Mouse (Mus musculus): Measurements from ENCODE around the gene Lor. TPM values are rescaled to one million over a fixed set of nuclear protein-coding genes. Genes with fewer than 3 reads are reported as not detected.
A peak's percentile ranks its signal among the peaks of the same experiment; 100 is the strongest.

The Lor gene
- total RNA-seq (2021) = 1 to 10 TPM; 4.2 to 4.6 TPM
- long read RNA-seq, partial matches to known transcripts = 25 of 25 reads
- long read RNA-seq, other reads (novel, unspliced or antisense) = 0 of 25 reads

DNA sequence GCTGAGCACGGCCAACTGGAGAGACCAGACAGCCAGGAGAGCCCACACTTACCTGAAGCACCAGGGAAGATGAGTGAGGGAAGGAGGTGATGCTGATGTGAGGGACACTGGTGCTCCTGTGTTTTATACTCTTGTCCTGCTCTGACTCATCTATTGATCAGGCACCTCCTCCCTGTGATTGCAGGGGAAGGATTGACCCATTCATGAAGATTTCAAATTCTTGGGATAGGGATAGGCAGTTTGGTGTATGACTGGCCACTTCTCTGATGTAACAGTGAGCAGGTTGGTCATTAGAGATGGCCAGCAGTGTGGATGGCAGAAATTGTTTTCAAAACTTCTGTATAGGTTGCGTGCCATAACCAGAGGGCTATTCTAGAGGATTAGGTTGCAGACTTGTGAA is at the start of gene Lor:
Gene Lor, minus strand, starts transcription at position 101 of the 400 bp plus-strand sequence.
- DNase-seq (ENCODE audit: low spot score in 2 of 2) = no peak

DNA sequence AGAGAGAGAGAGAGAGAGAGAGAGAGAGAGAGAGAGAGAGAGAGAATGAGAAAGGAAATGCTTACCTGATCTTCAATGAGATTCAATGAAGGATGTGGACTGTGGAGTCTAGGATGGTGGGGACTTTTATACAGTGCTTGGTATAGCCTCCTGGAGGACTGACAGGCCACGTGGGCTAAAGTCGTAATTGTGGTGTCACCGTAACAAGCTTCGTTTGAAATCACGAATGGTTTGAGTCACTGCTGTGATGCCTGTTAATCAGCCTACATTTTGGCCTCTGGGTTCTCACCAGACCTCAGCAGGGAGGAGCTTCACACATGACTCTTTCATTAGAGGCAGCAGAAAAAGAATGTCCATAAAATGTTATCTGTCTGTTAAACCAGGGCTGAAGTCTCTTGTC is 40.9 kb upstream of the Lor start, which contains the start of gene Prr9:
Gene Prr9, minus strand, starts transcription at position 101 of the 400 bp plus-strand sequence.
- DNase-seq (ENCODE audit: low spot score in 2 of 2) = no peak

- DNase-seq (ENCODE audit: low spot score in 2 of 2) = no peak
Observed at GRCm38 (mm10) chr3:92120902-92121301, 38.0 kb upstream of the Lor start.

GRCm38 (mm10) chr3:92117930-92118329 is 35.0 kb upstream of the Lor start:
- DNase-seq (ENCODE audit: low spot score in 2 of 2) = peak in 1 of 2 experiments; percentile 19

DNA sequence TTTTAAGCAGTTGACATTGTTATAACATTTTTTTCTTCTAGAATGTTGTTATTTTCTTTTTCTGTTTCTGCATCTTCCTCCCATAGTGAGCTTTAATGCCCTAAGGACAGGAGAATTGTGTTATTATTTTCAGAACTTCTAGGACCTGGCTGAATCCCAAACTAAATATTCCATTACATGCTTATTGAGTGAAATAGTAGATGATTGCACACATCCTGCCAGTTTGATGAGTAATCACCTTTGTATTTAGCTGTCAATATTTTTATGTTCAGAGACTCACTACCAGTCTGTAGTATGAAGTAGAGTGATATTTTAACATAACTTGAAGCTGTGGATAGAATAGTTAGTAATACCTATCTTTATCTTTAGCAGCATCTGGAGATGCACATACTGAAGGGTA is 28.6 kb upstream of the Lor start:
- no peak for DNase-seq (ENCODE audit: low spot score in 2 of 2)

DNA sequence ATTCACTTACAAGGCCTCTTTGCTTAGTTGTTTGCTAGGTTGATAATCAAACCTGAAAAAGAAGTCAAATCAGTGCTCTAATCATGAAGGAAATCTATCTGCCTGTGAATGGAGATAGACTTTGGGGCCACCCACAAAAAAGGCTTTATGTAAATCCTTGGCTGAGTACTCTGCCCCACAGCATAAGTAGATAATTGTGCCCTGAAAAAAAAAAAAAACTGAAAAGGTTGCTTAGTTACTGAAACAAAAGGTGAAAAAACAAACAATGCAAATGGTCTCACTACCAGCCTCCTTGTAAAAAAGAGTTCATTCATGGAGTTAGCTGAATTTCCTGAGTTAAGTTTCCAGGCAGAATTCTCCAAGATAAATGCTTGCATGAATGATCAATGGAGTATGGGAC is 27.8 kb upstream of the Lor start:
- DNase-seq (ENCODE audit: low spot score in 2 of 2) = no peak

DNA sequence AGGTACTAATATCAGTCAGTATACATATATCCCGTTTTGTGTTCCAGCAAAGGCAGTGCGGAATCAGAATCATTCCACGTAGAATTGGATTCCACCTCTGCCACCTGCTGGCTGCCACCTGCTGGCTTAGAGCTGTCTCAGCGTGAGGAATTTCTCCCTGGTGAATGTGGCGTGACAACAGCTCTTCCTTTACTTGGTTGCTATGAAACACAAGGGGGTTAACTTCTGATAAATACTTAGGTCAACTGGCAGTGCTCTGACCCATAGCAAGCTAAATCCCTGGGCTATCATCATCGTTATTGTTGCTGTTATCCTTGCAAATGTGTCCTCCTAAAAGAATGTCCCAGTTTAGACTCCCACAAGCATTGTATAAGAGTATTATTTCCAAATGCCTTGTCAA is 23.6 kb upstream of the Lor start:
- peak; percentile 7 to 42 for DNase-seq (ENCODE audit: low spot score in 2 of 2)

DNA sequence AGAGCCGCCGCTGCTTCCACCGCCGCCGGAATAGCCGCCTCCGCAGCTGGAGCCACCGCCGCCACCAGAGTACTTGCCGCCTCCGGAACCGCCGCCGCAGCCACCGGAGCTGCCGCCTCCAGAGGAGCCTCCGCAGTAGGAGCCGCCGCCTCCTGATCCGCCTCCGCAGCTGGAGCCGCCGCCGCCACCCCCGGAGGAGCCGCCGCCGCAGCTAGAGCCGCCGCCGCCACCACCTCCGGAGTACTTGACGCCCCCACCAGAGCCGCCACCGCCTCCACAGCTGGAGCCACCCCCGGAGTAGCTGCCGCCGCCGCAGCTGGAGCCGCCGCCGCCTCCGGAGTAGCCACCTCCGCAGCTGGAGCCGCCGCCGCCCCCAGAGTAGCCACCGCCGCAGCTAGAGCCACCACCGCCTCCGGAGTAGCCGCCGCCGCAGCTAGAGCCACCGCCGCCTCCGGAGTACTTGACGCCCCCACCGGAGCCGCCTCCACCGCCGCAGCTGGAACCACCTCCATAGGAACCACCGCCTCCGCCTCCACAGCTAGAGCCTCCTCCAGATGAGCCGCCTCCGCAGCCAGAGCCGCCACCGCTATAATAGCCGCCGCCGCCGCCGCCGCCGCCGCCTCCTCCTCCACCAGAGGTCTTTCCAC is 1.5 kb downstream of the Lor start:
- peak; percentile 10 to 21 for DNase-seq (ENCODE audit: low spot score in 2 of 2)

DNA sequence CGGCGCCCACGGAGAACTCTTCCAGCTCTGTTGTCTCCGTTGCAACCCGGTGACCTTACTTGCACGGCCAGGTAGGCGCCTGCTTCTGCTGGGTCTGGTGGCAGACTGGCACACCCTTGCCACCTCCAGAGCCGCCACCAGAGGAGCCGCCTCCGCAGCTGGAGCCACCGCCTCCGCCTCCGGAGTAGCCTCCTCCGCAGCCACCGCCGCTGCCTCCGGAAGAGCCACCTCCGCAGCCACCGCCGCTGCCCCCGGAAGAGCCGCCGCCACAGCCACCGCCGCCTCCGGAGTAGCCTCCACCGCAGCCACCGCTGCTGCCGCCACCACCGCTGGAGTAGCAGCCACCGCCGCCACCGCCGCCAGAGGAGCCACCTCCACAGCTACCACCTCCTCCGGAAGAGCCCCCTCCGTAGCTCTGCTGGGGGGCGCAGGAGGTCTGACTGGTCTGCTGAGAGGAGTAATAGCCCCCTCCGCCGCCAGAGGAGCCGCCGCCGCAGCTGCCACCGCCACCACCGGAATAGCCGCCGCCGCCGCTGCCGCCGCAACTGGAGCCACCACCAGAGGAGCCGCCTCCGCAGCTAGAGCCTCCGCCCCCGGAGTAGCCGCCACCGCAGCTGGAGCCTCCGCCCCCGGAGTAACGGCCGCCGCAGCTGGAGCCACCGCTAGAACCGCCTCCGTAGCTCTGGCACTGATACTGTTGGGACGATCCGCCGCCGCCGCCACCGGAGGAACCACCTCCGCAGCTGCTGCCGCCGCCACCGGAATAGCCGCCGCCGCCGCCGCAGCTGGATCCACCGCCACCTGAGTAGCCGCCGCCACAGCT is 2.3 kb downstream of the Lor start:
- peak; percentile 57 to 68 for DNase-seq (ENCODE audit: low spot score in 2 of 2)

DNA sequence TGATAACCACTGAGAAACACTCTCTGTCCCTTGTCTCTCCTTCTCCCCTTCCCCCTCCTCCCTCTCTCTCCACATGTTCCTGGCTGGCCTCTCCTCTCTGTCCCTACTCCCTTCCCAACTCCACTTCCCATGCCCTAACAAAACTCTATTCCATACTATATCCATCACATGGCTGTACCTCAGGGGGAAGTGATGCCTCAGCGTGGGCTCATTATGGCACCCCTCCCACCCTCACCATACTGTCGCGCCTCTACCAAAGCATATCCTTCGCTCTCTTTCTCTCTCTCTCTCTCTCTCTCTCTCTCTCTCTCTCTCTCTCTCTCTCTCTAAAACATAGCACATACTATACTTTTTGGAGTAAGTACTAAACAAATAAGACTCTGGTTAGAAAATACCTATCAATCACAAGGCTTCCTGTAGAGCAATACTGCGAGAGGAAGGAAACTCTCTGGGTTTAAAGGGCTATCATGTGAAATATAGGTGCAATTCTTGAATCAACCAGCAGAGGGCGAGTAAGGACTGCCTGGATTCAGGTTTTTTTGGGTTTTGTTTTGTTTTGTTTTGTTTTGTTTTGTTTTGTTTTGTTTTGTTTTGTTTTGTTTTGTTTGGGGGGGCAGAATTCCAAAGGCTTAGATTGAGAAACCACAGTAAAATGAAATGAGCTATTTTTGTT is 32.4 kb downstream of the Lor start:
- DNase-seq (ENCODE audit: low spot score in 2 of 2) = peak in 1 of 2 experiments; percentile 41

DNA sequence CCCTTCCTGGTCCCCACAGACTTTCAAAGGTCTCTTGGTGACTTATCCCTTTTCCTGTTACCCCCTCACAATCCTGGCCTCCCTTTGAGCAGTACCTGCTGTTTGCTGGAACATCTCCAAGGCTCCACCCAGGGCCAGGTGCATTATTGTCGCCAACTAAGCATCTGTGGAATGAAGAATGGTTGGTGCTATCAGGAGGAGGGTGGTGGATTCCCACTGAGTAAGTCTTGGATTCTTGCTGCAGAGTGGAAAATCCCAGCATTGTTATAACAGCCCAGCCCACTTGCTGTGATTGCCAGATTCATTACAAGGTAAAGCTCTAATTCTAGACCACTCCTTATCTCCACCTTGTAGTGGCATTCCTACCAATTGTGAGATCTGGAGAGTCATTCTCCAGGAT is 49.0 kb downstream of the Lor start:
- no peak for DNase-seq (ENCODE audit: low spot score in 2 of 2)

DNA sequence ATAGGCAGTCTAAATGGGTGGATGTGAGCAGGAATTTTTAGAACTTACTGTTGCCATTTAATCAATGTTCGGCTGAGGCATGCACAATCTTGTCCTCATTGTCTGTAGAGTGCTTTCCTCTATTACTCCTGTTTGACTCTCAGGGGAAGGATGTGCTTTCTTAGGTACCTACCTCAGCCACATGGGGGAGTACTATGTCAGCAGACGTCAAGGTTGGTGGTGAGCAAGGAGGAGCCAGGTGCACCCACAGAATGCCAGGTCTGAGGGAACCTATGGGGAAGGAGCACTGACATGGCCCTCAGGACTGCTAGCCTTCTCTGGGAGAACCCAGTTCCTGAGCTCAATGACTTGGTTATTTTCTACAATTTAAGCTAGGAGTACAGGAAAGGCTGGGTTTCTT is 49.7 kb downstream of the Lor start:
- DNase-seq (ENCODE audit: low spot score in 2 of 2) = no peak

Small RNA genes lying within 50 kb of the gene (microRNA-seq; reads per million reads assigned to microRNA genes)
- 0 reads per million in 2 experiments for gene Gm25145

Other genes with a start within 250 kb of the Lor start
- gene Pglyrp3, start 68.6 kb downstream of the Lor start, total RNA-seq (2021) = not detected
- gene Prr9, start 40.8 kb upstream of the Lor start, total RNA-seq (2021) = not detected
- gene Lelp1, start 59.6 kb upstream of the Lor start, total RNA-seq (2021) = not detected
- gene Sprr2a1, start 132.7 kb upstream of the Lor start, total RNA-seq (2021) = not detected
- gene Sprr2a2, start 132.8 kb upstream of the Lor start, total RNA-seq (2021) = not detected
- gene Sprr2a3, start 202.3 kb upstream of the Lor start, total RNA-seq (2021) = not detected
- not detected for gene Sprr2b, start 233.5 kb upstream of the Lor start, total RNA-seq (2021)

Measured in layer of hippocampus, adult 18-20 months (tissue).